Mouse (Mus musculus) heart, embryonic 14.5 days (tissue): ENCODE measurements at regions not wholly inside any gene's neighbourhood (a gene's known extent, or its start where the extent isn't known, plus 50 kb on each side); places are given as distances from the start of the nearest gene placed in this dataset.
A peak's percentile ranks its signal among the peaks of the same experiment; 100 is the strongest.
"Not testable (repeated sequence)": the region's sequence is repeated elsewhere in the genome, so short reads cannot be mapped to it uniquely, and the experiment has no call there.

Experiments used
- ATAC-seq: fragments of 200-750 bp; cut with Nextera tagmentation; 2 replicates; pipeline ENCODE4 v1.8.0; 2017; ENCODE audit warnings: low read depth, moderate TSS enrichment; ENCODE audit not compliant: insufficient number of reproducible peaks, insufficient read depth, low FRiP score
- H3K27ac ChIP-seq, 2 experiments: fragments of 200-500 bp in 1 of 2; fragments of 300-500 bp in 1 of 2; sonication (generic) in 1 of 2; replicated peaks in 1 of 2; 2 replicates each; pipeline ENCODE4 v1.5.1; 2012 to 2014; ENCODE audit warnings: low read depth in 2 of 2, low read length in 2 of 2, control low read depth in 1 of 2, mild to moderate bottlenecking in 1 of 2, mixed read lengths in 1 of 2; ENCODE audit not compliant: control insufficient read depth in 1 of 2, insufficient read depth in 1 of 2
- H3K27me3 ChIP-seq: fragments of 300-500 bp; sonication (generic); 2 replicates; pipeline ENCODE4 v1.6.1; 2014; ENCODE audit warnings: mild to moderate bottlenecking, low read length, control low read depth; ENCODE audit not compliant: control insufficient read depth, insufficient read depth
- H3K36me3 ChIP-seq: fragments of 300-500 bp; sonication (generic); 2 replicates; pipeline ENCODE4 v1.6.1; 2014; ENCODE audit warnings: mild to moderate bottlenecking, control low read depth, low read length, mixed read lengths; ENCODE audit not compliant: control insufficient read depth, insufficient read depth
- H3K4me1 ChIP-seq, 2 experiments: fragments of 200-500 bp in 1 of 2; fragments of 300-500 bp in 1 of 2; sonication (generic) in 1 of 2; 2 replicates each; pipeline ENCODE4 v1.6.1; 2012 to 2014; ENCODE audit warnings: low read length in 2 of 2, control low read depth in 1 of 2, mixed read lengths in 1 of 2; ENCODE audit not compliant: control insufficient read depth in 2 of 2, insufficient read depth in 2 of 2
- H3K4me2 ChIP-seq: fragments of 300-500 bp; sonication (generic); 2 replicates; pipeline ENCODE4 v1.6.1; 2014; ENCODE audit warnings: mild to moderate bottlenecking, low read length
- H3K4me3 ChIP-seq, 2 experiments: fragments of 200-500 bp in 1 of 2; fragments of 300-500 bp in 1 of 2; sonication (generic) in 1 of 2; 2 replicates each; pipeline ENCODE4 v1.5.1; 2012 to 2014; ENCODE audit warnings: low read length in 2 of 2, mild to moderate bottlenecking in 2 of 2, control low read depth in 1 of 2, low read depth in 1 of 2, moderate library complexity in 1 of 2; ENCODE audit not compliant: control insufficient read depth in 1 of 2, insufficient read depth in 1 of 2
- H3K9ac ChIP-seq: fragments of 300-500 bp; sonication (generic); 2 replicates; pipeline ENCODE4 v1.6.1; 2014; ENCODE audit warnings: mild to moderate bottlenecking, low read length
- H3K9me3 ChIP-seq: fragments of 300-500 bp; sonication (generic); 2 replicates; pipeline ENCODE4 v1.6.1; 2016; ENCODE audit warnings: low read length, control low read depth; ENCODE audit not compliant: control insufficient read depth
- WGBS: fragments of 180-500 bp; shearing (Covaris S2); extraction: QIAGEN DNeasy Blood & Tissue Kit; methylation state at CpG from one replicate; pipeline ENCODE4 v1.1.7; 2014; 5-methylcytosine and 5-hydroxymethylcytosine counted together

GRCm38 (mm10) chr9:9412460-9413181 lies 173.7 kb upstream of the Arhgap42 start:
- Histone ChIP-seq H3K27ac (peak overlapping the region in 1 of 2 experiments; percentile 35; a peak in 1 of 4 replicates), H3K4me3 (no peak overlapping the region), H3K36me3 (no peaks in the 10 kb centered on the region), H3K27me3 (no peaks in the 10 kb centered on the region), H3K4me1 (0 out of 4 replicates have a peak, but pooled peaks cover 0 to 2% of the 10 kb centered on the region in 2 experiments), H3K9ac (no peak overlapping the region), H3K4me2 (no peak overlapping the region), H3K9me3 (no peaks in the 10 kb centered on the region)
- ATAC-seq, result peak; percentile 78
- WGBS, result 37% methylated on average over 3 of the region's 3 CpGs

- not testable (repeated sequence) for H3K4me2 ChIP-seq, H3K9me3 ChIP-seq, H3K27me3 ChIP-seq, H3K9ac ChIP-seq, ATAC-seq, H3K4me3 ChIP-seq, H3K36me3 ChIP-seq, H3K4me1 ChIP-seq, H3K27ac ChIP-seq
- 64% methylated on average over 4 of the region's 4 CpGs for WGBS
Observed at GRCm38 (mm10) chr9:9394190-9394589, 155.3 kb upstream of the Arhgap42 start.

GRCm38 (mm10) chr9:9376650-9377189 lies 137.8 kb upstream of the Arhgap42 start:
- no peaks in the 10 kb centered on the region for H3K4me1 ChIP-seq
- WGBS, result 63% methylated on average over 2 of the region's 2 CpGs
- no peaks in the 10 kb centered on the region for H3K27me3 ChIP-seq
- ATAC-seq, result no peak
- H3K9me3 ChIP-seq, result no peaks in the 10 kb centered on the region
- H3K36me3 ChIP-seq, result no peaks in the 10 kb centered on the region
- no peak overlapping the region for H3K9ac ChIP-seq
- H3K27ac ChIP-seq, result no peak overlapping the region
- H3K4me2 ChIP-seq, result no peak overlapping the region
- no peak overlapping the region for H3K4me3 ChIP-seq

GRCm38 (mm10) chr9:9375304-9375904 lies 136.5 kb upstream of the Arhgap42 start:
- H3K36me3 ChIP-seq, result no peaks in the 10 kb centered on the region
- H3K9me3 ChIP-seq, result no peaks in the 10 kb centered on the region
- H3K4me2 ChIP-seq, result no peak overlapping the region
- no peak overlapping the region for H3K27ac ChIP-seq
- H3K4me3 ChIP-seq, result no peak overlapping the region
- H3K27me3 ChIP-seq, result no peaks in the 10 kb centered on the region
- 16% methylated on average over 3 of the region's 3 CpGs for WGBS
- ATAC-seq, result no peak
- H3K4me1 ChIP-seq, result no peaks in the 10 kb centered on the region
- H3K9ac ChIP-seq, result no peak overlapping the region

GRCm38 (mm10) chr9:9372594-9372993 lies 133.7 kb upstream of the Arhgap42 start:
- ATAC-seq, result no peak
- Histone ChIP-seq H3K27me3 (no peaks in the 10 kb centered on the region), H3K4me2 (no peak overlapping the region), H3K4me1 (no peaks in the 10 kb centered on the region), H3K27ac (no peak overlapping the region), H3K4me3 (no peak overlapping the region), H3K36me3 (no peaks in the 10 kb centered on the region), H3K9ac (no peak overlapping the region), H3K9me3 (no peaks in the 10 kb centered on the region)
- 19% methylated on average over 1 of the region's 1 CpGs for WGBS

- no peak overlapping the region for H3K4me3 ChIP-seq
- H3K9ac ChIP-seq, result no peak overlapping the region
- H3K4me2 ChIP-seq, result no peak overlapping the region
- no peak overlapping the region for H3K27ac ChIP-seq
- H3K36me3 ChIP-seq, result no peaks in the 10 kb centered on the region
- H3K4me1 ChIP-seq, result no peaks in the 10 kb centered on the region
- no peaks in the 10 kb centered on the region for H3K27me3 ChIP-seq
- H3K9me3 ChIP-seq, result no peaks in the 10 kb centered on the region
- 80% methylated on average over 1 of the region's 1 CpGs for WGBS
- no peak for ATAC-seq
Observed at GRCm38 (mm10) chr9:9368731-9369130, 129.8 kb upstream of the Arhgap42 start.

- Histone ChIP-seq H3K4me3 (no peak overlapping the region), H3K27me3 (no peaks in the 10 kb centered on the region), H3K9ac (no peak overlapping the region), H3K36me3 (no peaks in the 10 kb centered on the region), H3K4me2 (no peak overlapping the region), H3K4me1 (no peaks in the 10 kb centered on the region), H3K9me3 (no peaks in the 10 kb centered on the region), H3K27ac (no peak overlapping the region)
- no peak for ATAC-seq
- WGBS, result 50% methylated on average over 1 of the region's 1 CpGs
Observed at GRCm38 (mm10) chr9:9342456-9343185, 103.7 kb upstream of the Arhgap42 start.
